Mouse (Mus musculus) myocyte (in vitro differentiated cells): ENCODE data around the gene Epor.

ENCODE experiments used
- CEBPB ChIP-seq: IDR thresholded peaks from 2 replicates; pipeline ENCODE4 v1.6.1; 2011; ENCODE audit warnings: mild to moderate bottlenecking, moderate library complexity; ENCODE audit not compliant: poor library complexity, insufficient read depth, severe bottlenecking
- E2F4 ChIP-seq: IDR thresholded peaks from one replicate; pipeline ENCODE4 v1.6.1; 2011; ENCODE audit warnings: mild to moderate bottlenecking, control low read depth, moderate library complexity; ENCODE audit not compliant: insufficient read depth
- MAX ChIP-seq: IDR thresholded peaks from one replicate; pipeline ENCODE4 v1.6.1; 2011; ENCODE audit warnings: low read depth, mild to moderate bottlenecking, control low read depth
- MYOG ChIP-seq, 3 experiments: IDR thresholded peaks; one replicate each; pipeline ENCODE4 v1.6.1; 2011; ENCODE audit warnings: control low read depth in 2 of 3, low read depth in 2 of 3, mild to moderate bottlenecking in 2 of 3; ENCODE audit not compliant: insufficient read length in 2 of 3, control insufficient read depth in 1 of 3, insufficient read depth in 1 of 3
- POLR2A ChIP-seq: IDR thresholded peaks from one replicate; pipeline ENCODE4 v1.6.1; 2011; ENCODE audit warnings: low read depth, mild to moderate bottlenecking, control low read depth, moderate library complexity; ENCODE audit not compliant: insufficient read length
- POLR2AphosphoS2 ChIP-seq: IDR thresholded peaks from one replicate; pipeline ENCODE4 v1.6.1; 2011; ENCODE audit warnings: low read depth, control low read depth; ENCODE audit not compliant: insufficient read length
- REST ChIP-seq: IDR thresholded peaks from one replicate; pipeline ENCODE4 v1.6.1; 2011; ENCODE audit warnings: mild to moderate bottlenecking, control low read depth, moderate library complexity; ENCODE audit not compliant: insufficient read depth, insufficient read length
- TCF12 ChIP-seq: IDR thresholded peaks from one replicate; pipeline ENCODE4 v1.6.1; 2011; ENCODE audit warnings: mild to moderate bottlenecking, control low read depth; ENCODE audit not compliant: poor library complexity, insufficient read depth, severe bottlenecking
- USF1 ChIP-seq: IDR thresholded peaks from one replicate; pipeline ENCODE4 v1.6.1; 2011; ENCODE audit warnings: low read depth, mild to moderate bottlenecking, control low read depth, moderate library complexity

DNA sequence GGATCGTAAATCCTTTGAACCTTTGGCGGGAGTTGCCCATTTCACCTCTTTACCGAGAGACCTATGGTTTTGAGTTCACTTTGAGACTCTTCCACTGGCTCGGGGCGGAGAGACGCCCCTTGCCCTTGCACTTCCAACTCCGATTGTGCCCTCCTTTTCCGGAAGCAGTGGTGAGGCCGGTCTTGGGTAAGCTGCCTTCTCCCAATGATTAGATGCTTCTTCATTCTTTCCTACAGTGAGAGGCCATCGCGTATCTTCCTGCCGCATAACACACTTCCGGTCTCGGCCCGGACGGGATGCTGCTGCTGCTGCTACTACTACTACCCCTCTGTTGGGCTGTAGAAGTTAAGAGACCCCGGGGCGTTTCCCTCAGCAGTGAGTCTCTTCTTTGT, 39.9 kb upstream of the Epor start:
- TF ChIP-seq TCF12: no peak
- no peak for TF ChIP-seq POLR2A
- no peak for TF ChIP-seq USF1
- no peak for TF ChIP-seq MYOG (IDR thresholded peaks at IDR 0.05; ENCODE audit: control insufficient read depth in 1 of 3, insufficient read depth in 1 of 3, insufficient read length in 2 of 3, low read depth in 2 of 3)
- TF ChIP-seq REST: no peak
- no peak for TF ChIP-seq POLR2AphosphoS2
- no peak for TF ChIP-seq MAX
- TF ChIP-seq E2F4: no peak
- no peak for TF ChIP-seq CEBPB
